ENCODE assay signal across 20 mouse cellular contexts in the genomic region with DNA sequence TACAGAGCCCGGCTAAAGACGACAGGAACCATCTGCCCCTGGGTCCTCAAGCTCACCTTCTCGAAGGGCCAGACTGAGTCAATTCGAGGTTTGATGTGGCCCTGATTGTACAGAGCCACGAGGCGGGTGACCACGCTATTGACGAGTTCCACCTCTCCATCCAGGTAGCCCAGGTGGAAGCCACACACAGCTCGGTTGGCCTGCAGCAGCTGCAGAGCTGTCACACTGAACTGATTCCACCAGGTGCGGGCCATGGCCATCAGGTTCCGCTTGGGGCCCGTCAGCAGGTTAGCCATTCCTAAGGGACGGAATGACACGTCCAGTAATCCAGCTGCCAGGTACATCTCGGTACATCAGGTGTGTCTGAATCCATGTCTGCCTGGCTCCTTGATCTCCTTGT. TPM values are rescaled to one million over a fixed set of nuclear protein-coding genes. Genes with fewer than 3 reads are reported as not detected.
A peak's percentile ranks its signal among the peaks of the same experiment; 100 is the strongest.
DNase-seq lines count a peak whose midpoint lies in the region; ATAC-seq and TF ChIP-seq lines count a peak whose summit lies in the region.
"Had no signal": no experiment of that assay in that cellular context is flagged by ENCODE, and none has a peak within 500 bp of the region (broad histone marks: within the 10 kb centered on the region; RNA-seq: fewer than 3 reads in every experiment).

No protein-coding gene starts in this region.

- TF ChIP-seq CTCF in lung, postnatal 0 days (IDR thresholded peaks at IDR 0.05), result no peak

- peaks cover 10% of the 10 kb centered on the region; the same call in 1 of the 2 replicates for H3K4me1 ChIP-seq in lung, postnatal 0 days (ENCODE audit: insufficient read depth, low read depth, low read length)
- H3K4me1 ChIP-seq in ES-E14 (ENCODE audit: control insufficient read depth in 2 of 2, insufficient read depth in 2 of 2, low read length in 2 of 2, poor library complexity in 1 of 2), result peaks cover 9 to 39% of the 10 kb centered on the region in 2 experiments; a peak in 3 of 4 replicates

- no peak overlapping the region for H3K4me2 ChIP-seq in lung, postnatal 0 days (replicated peaks; ENCODE audit: low read depth, low read length)
- H3K4me2 ChIP-seq: embryonic facial prominence, embryonic 12.5 days; forebrain, embryonic 12.5 days; heart, embryonic 11.5 days; heart, embryonic 15.5 days; intestine, embryonic 15.5 days had no signal

- no peak for ATAC-seq in lung, postnatal 0 days
- ATAC-seq: intestine, embryonic 15.5 days had no signal

- in situ Hi-C loops in ES-E14 (cut with MboI; ENCODE audit: low sequenced_read_pairs in 2 of 2, unreplicated experiment in 2 of 2), result no loop called here

- no peak for TF ChIP-seq EP300 in lung, postnatal 0 days (IDR thresholded peaks at IDR 0.05)

- H3K27me3 ChIP-seq in lung, postnatal 0 days (replicated peaks; ENCODE audit: insufficient read depth, low read length), result no peaks in the 10 kb centered on the region
- H3K27me3 ChIP-seq: embryonic facial prominence, embryonic 12.5 days; heart, embryonic 15.5 days; intestine, embryonic 15.5 days had no signal

- peaks cover 19% of the 10 kb centered on the region for H3K36me3 ChIP-seq in lung, postnatal 0 days (ENCODE audit: insufficient read depth, low read length)
- peaks cover 23% of the 10 kb centered on the region for H3K36me3 ChIP-seq in ES-E14 (ENCODE audit: control insufficient read depth, insufficient read depth, low read length, poor library complexity, severe bottlenecking)

- H3K27ac ChIP-seq in lung, postnatal 0 days (ENCODE audit: low read length), result 0 out of 2 replicates have a peak overlapping the region, but pooled peaks have one; percentile 9
- no peak overlapping the region for H3K27ac ChIP-seq in ES-E14 (ENCODE audit: insufficient read depth, low read depth, low read length, poor library complexity, severe bottlenecking)
- H3K27ac ChIP-seq: embryonic facial prominence, embryonic 12.5 days; forebrain, embryonic 12.5 days; heart, embryonic 15.5 days; intestine, embryonic 15.5 days had no signal

- DNase-seq in heart, adult 11 months, result peak; percentile 92
- DNase-seq in heart, postnatal 4 days, result no peak
- no peak for DNase-seq in lung, postnatal 0 days (ENCODE audit: low spot score)
- no peak for DNase-seq in lung, adult 18-20 months
- DNase-seq in ES-E14 (ENCODE audit: low read depth, low spot score), result no peak
- no peak for DNase-seq in adrenal gland, postnatal 25 days
- DNase-seq in testis, postnatal 14 days (ENCODE audit: low spot score), result no peak
- DNase-seq: cerebellum, adult 11 months; cerebellum, adult 8-10 months; cerebellum, postnatal 14 days; embryo, embryonic 11 days; gastrocnemius, adult 2 months; gastrocnemius, postnatal 25 days; heart, postnatal 14 days had no signal

- H3K9me3 ChIP-seq in lung, postnatal 0 days (ENCODE audit: low read length), result no peaks in the 10 kb centered on the region
- no peaks in the 10 kb centered on the region for H3K9me3 ChIP-seq in ES-E14 (ENCODE audit: control insufficient read depth, insufficient read depth, low read depth, low read length)
- H3K9me3 ChIP-seq: embryonic facial prominence, embryonic 12.5 days; forebrain, embryonic 12.5 days; heart, embryonic 15.5 days; intestine, embryonic 15.5 days had no signal

- H3K4me3 ChIP-seq in lung, postnatal 0 days (ENCODE audit: low read depth, low read length), result no peak overlapping the region
- H3K4me3 ChIP-seq in ES-E14 (ENCODE audit: insufficient read depth in 1 of 2, low read depth in 1 of 2, low read length in 2 of 2, poor library complexity in 1 of 2, severe bottlenecking in 1 of 2), result peak overlapping the region; percentile 5 to 6; a peak in 1 of 4 replicates
- H3K4me3 ChIP-seq: embryonic facial prominence, embryonic 12.5 days; forebrain, embryonic 12.5 days; gastrocnemius, adult 2 months; heart, embryonic 15.5 days; intestine, embryonic 15.5 days had no signal

- no peak overlapping the region for H3K9ac ChIP-seq in lung, postnatal 0 days (replicated peaks; ENCODE audit: low read depth)
- no peak overlapping the region for H3K9ac ChIP-seq in ES-E14 (ENCODE audit: insufficient read depth, low read depth, low read length, poor library complexity, severe bottlenecking)
- H3K9ac ChIP-seq: embryonic facial prominence, embryonic 12.5 days; forebrain, embryonic 12.5 days; heart, embryonic 15.5 days; intestine, embryonic 15.5 days had no signal

- 77% methylated on average over 15 of the region's 15 CpGs for WGBS in lung, postnatal 0 days

TF ChIP-seq in ES-E14, 5 proteins besides CTCF, POLR2A, EP300 and RAD21:
- no peak for TF ChIP-seq HCFC1 (IDR thresholded peaks at IDR 0.05; ENCODE audit: borderline replicate concordance, insufficient read depth, low read length)
- TF ChIP-seq ZC3H11A (IDR thresholded peaks at IDR 0.05; ENCODE audit: borderline replicate concordance, low read depth, low read length), result no peak
- no peak for TF ChIP-seq ZNF384 (IDR thresholded peaks at IDR 0.05; ENCODE audit: low read depth, low read length)
- no peak for TF ChIP-seq CHD2 (IDR thresholded peaks at IDR 0.05; ENCODE audit: low read depth, low read length)
- no peak for TF ChIP-seq MAFK (IDR thresholded peaks at IDR 0.05; ENCODE audit: insufficient read depth, low read depth, low read length)

RNA-seq across cellular contexts. Expression of gene Rnd2, which starts 4.5 kb away (rescaled TPM):
- 10 to 100 TPM; 11.5 to 11.7 TPM for total RNA-seq in heart, postnatal 4 days (2021)
- 7.5 and 9.4 TPM in 2 replicates for polyA plus RNA-seq in lung, postnatal 0 days (2015; fragmentation: Nextera tagmentation; extraction: Ambion mirVana)
- 8.9 and 10.4 TPM in 2 replicates for total RNA-seq in ES-E14 (2012; rRNA removed)
- 8.1 and 11.1 TPM in 2 replicates for total RNA-seq in adrenal gland, postnatal 25 days (2021)

RNA-seq across cellular contexts. Expression of gene Vat1, which starts 5.7 kb away (rescaled TPM):
- total RNA-seq in heart, postnatal 4 days (2021), result 10 to 100 TPM; 59.5 to 60.4 TPM
- 76.4 and 88.1 TPM in 2 replicates for polyA plus RNA-seq in lung, postnatal 0 days (2015; fragmentation: Nextera tagmentation; extraction: Ambion mirVana)
- total RNA-seq in ES-E14 (2012; rRNA removed), result 41.9 and 57.5 TPM in 2 replicates
- 104 and 112 TPM in 2 replicates for total RNA-seq in adrenal gland, postnatal 25 days (2021)

RNA-seq across cellular contexts. Expression of gene Ifi35, which starts 12.1 kb away (rescaled TPM):
- total RNA-seq in heart, postnatal 4 days (2021), result 10 to 100 TPM; 12.0 to 13.1 TPM
- 48.1 and 50.6 TPM in 2 replicates for polyA plus RNA-seq in lung, postnatal 0 days (2015; fragmentation: Nextera tagmentation; extraction: Ambion mirVana)
- total RNA-seq in ES-E14 (2012; rRNA removed), result 5.0 and 9.1 TPM in 2 replicates
- total RNA-seq in adrenal gland, postnatal 25 days (2021), result 33.5 and 39.5 TPM in 2 replicates

RNA-seq across cellular contexts. Expression of gene Rpl27, which starts 18.2 kb away (rescaled TPM):
- total RNA-seq in heart, postnatal 4 days (2021), result 10 to 100 TPM; 69.0 to 72.5 TPM
- 221 and 251 TPM in 2 replicates for polyA plus RNA-seq in lung, postnatal 0 days (2015; fragmentation: Nextera tagmentation; extraction: Ambion mirVana)
- 1,298 and 1,307 TPM in 2 replicates for total RNA-seq in ES-E14 (2012; rRNA removed)
- 74.2 and 91.6 TPM in 2 replicates for total RNA-seq in adrenal gland, postnatal 25 days (2021)

RNA-seq across cellular contexts. Expression of gene Ptges3l, which starts 35.2 kb away (rescaled TPM):
- 10 to 100 TPM; 50.6 to 52.8 TPM for total RNA-seq in heart, postnatal 4 days (2021)
- polyA plus RNA-seq in lung, postnatal 0 days (2015; fragmentation: Nextera tagmentation; extraction: Ambion mirVana), result 6.5 and 7.3 TPM in 2 replicates
- 3.2 and 3.4 TPM in 2 replicates for total RNA-seq in ES-E14 (2012; rRNA removed)
- total RNA-seq in adrenal gland, postnatal 25 days (2021), result 3.2 and 3.9 TPM in 2 replicates
- total RNA-seq: common myeloid progenitor, adult 5-6 weeks had no signal
